Mouse (Mus musculus): Measurements from ENCODE around the gene Tmem17. TPM values are rescaled to one million over a fixed set of nuclear protein-coding genes. Genes with fewer than 3 reads are reported as not detected.

Tmem17 gene
- not detected in 2 replicates for total RNA-seq (2014; fragmentation: Nextera tagmentation)
- total RNA-seq (2017): 0.12 TPM in 1 of 2 replicates, not detected in the other
- not detected in 2 replicates for polyA plus RNA-seq (2012)

- TF ChIP-seq CTCF (IDR thresholded peaks at IDR 0.05; ENCODE audit: low read depth, low read length) (no peak), TAL1 (conservative IDR thresholded peaks at IDR 0.05; ENCODE audit: low read depth, low read length) (no peak), GATA2 (IDR thresholded peaks at IDR 0.05; ENCODE audit: borderline replicate concordance, low read depth, low read length) (no peak), GATA1 (IDR thresholded peaks at IDR 0.05; ENCODE audit: borderline replicate concordance, low read length) (no peak), POLR2AphosphoS5 (IDR thresholded peaks at IDR 0.05; ENCODE audit: insufficient replicate concordance, low read depth, low read length) (no peak)
- ATAC-seq (ENCODE audit: extremely low read depth, insufficient number of reproducible peaks, low FRiP score, poor library complexity, severe bottlenecking): no peak
- H3K9me3 ChIP-seq (replicated peaks): 0 out of 2 replicates have a peak, but pooled peaks cover 2% of the 10 kb centered on the region
- no peak for DNase-seq (ENCODE audit: low spot score)
- H3K27me3 ChIP-seq (ENCODE audit: insufficient read depth, low read length): peaks cover 8% of the 10 kb centered on the region; the same call in 1 of the 2 replicates
- no peak within 1 kb of the TSS for H3K4me3 ChIP-seq (ENCODE audit: low read depth, low read length)
- H3K36me3 ChIP-seq (replicated peaks): no peaks in the 10 kb centered on the region
- H3K4me1 ChIP-seq (ENCODE audit: insufficient read depth, low read depth, low read length): no peaks in the 10 kb centered on the region
Observed at GRCm38 (mm10) chr11:22512038-22513001, at the start of gene Tmem17. Gene Tmem17, plus strand, starts transcription at chr11:22512088.

- H3K4me1 ChIP-seq (ENCODE audit: insufficient read depth, low read depth, low read length): no peaks in the 10 kb centered on the region
- DNase-seq (ENCODE audit: low spot score): no peak
- ATAC-seq (ENCODE audit: extremely low read depth, insufficient number of reproducible peaks, low FRiP score, poor library complexity, severe bottlenecking): no peak
Observed at GRCm38 (mm10) chr11:22479836-22480619, 31.9 kb upstream of the Tmem17 start.

GRCm38 (mm10) chr11:22481639-22482361 lies 30.1 kb upstream of the Tmem17 start:
- TF ChIP-seq TAL1 (conservative IDR thresholded peaks at IDR 0.05; ENCODE audit: low read depth, low read length) (no peak), GATA1 (IDR thresholded peaks at IDR 0.05; ENCODE audit: borderline replicate concordance, low read length) (no peak), POLR2AphosphoS5 (IDR thresholded peaks at IDR 0.05; ENCODE audit: insufficient replicate concordance, low read depth, low read length) (no peak), GATA2 (IDR thresholded peaks at IDR 0.05; ENCODE audit: borderline replicate concordance, low read depth, low read length) (no peak), CTCF (IDR thresholded peaks at IDR 0.05; ENCODE audit: low read depth, low read length) (no peak)
- ATAC-seq (ENCODE audit: extremely low read depth, insufficient number of reproducible peaks, low FRiP score, poor library complexity, severe bottlenecking): no peak
- DNase-seq (ENCODE audit: low spot score): no peak
- H3K4me3 ChIP-seq (ENCODE audit: low read depth, low read length): no peak overlapping the region
- 0 out of 2 replicates have a peak, but pooled peaks cover 2% of the 10 kb centered on the region for H3K27me3 ChIP-seq (ENCODE audit: insufficient read depth, low read length)
- no peaks in the 10 kb centered on the region for H3K36me3 ChIP-seq (replicated peaks)
- H3K4me1 ChIP-seq (ENCODE audit: insufficient read depth, low read depth, low read length): no peaks in the 10 kb centered on the region
- H3K9me3 ChIP-seq (replicated peaks): no peaks in the 10 kb centered on the region

More at GRCm38 (mm10) chr11:22479836-22480619, 31.9 kb upstream of the Tmem17 start:
- Histone ChIP-seq H3K4me3 (ENCODE audit: low read depth, low read length) (no peak overlapping the region), H3K9me3 (replicated peaks) (no peaks in the 10 kb centered on the region), H3K36me3 (replicated peaks) (no peaks in the 10 kb centered on the region), H3K27me3 (ENCODE audit: insufficient read depth, low read length) (0 out of 2 replicates have a peak, but pooled peaks cover 2% of the 10 kb centered on the region)
- TF ChIP-seq CTCF (IDR thresholded peaks at IDR 0.05; ENCODE audit: low read depth, low read length) (no peak), GATA2 (IDR thresholded peaks at IDR 0.05; ENCODE audit: borderline replicate concordance, low read depth, low read length) (no peak), POLR2AphosphoS5 (IDR thresholded peaks at IDR 0.05; ENCODE audit: insufficient replicate concordance, low read depth, low read length) (no peak), TAL1 (conservative IDR thresholded peaks at IDR 0.05; ENCODE audit: low read depth, low read length) (no peak), GATA1 (IDR thresholded peaks at IDR 0.05; ENCODE audit: borderline replicate concordance, low read length) (no peak)

- no peak for ATAC-seq (ENCODE audit: extremely low read depth, insufficient number of reproducible peaks, low FRiP score, poor library complexity, severe bottlenecking)
Observed at GRCm38 (mm10) chr11:22482362-22482760, 29.5 kb upstream of the Tmem17 start.

GRCm38 (mm10) chr11:22493694-22494319 lies 18.1 kb upstream of the Tmem17 start:
- ATAC-seq (ENCODE audit: extremely low read depth, insufficient number of reproducible peaks, low FRiP score, poor library complexity, severe bottlenecking): no peak
- DNase-seq (ENCODE audit: low spot score): no peak
- no peaks in the 10 kb centered on the region for H3K27me3 ChIP-seq (ENCODE audit: insufficient read depth, low read length)
- no peaks in the 10 kb centered on the region for H3K9me3 ChIP-seq (replicated peaks)
- no peaks in the 10 kb centered on the region for H3K4me1 ChIP-seq (ENCODE audit: insufficient read depth, low read depth, low read length)
- no peaks in the 10 kb centered on the region for H3K36me3 ChIP-seq (replicated peaks)
- H3K4me3 ChIP-seq (ENCODE audit: low read depth, low read length): no peak overlapping the region
- no peak for TF ChIP-seq POLR2AphosphoS5 (IDR thresholded peaks at IDR 0.05; ENCODE audit: insufficient replicate concordance, low read depth, low read length)
- no peak for TF ChIP-seq GATA1 (IDR thresholded peaks at IDR 0.05; ENCODE audit: borderline replicate concordance, low read length)
- no peak for TF ChIP-seq TAL1 (conservative IDR thresholded peaks at IDR 0.05; ENCODE audit: low read depth, low read length)
- TF ChIP-seq GATA2 (IDR thresholded peaks at IDR 0.05; ENCODE audit: borderline replicate concordance, low read depth, low read length): no peak
- TF ChIP-seq CTCF (IDR thresholded peaks at IDR 0.05; ENCODE audit: low read depth, low read length): no peak

More at GRCm38 (mm10) chr11:22482362-22482760, 29.5 kb upstream of the Tmem17 start:
- Histone ChIP-seq H3K27me3 (ENCODE audit: insufficient read depth, low read length) (0 out of 2 replicates have a peak, but pooled peaks cover 2% of the 10 kb centered on the region), H3K4me3 (ENCODE audit: low read depth, low read length) (no peak overlapping the region), H3K36me3 (replicated peaks) (no peaks in the 10 kb centered on the region), H3K9me3 (replicated peaks) (no peaks in the 10 kb centered on the region), H3K4me1 (ENCODE audit: insufficient read depth, low read depth, low read length) (no peaks in the 10 kb centered on the region)
- TF ChIP-seq POLR2AphosphoS5 (IDR thresholded peaks at IDR 0.05; ENCODE audit: insufficient replicate concordance, low read depth, low read length) (no peak), GATA2 (IDR thresholded peaks at IDR 0.05; ENCODE audit: borderline replicate concordance, low read depth, low read length) (no peak), GATA1 (IDR thresholded peaks at IDR 0.05; ENCODE audit: borderline replicate concordance, low read length) (no peak), CTCF (IDR thresholded peaks at IDR 0.05; ENCODE audit: low read depth, low read length) (no peak), TAL1 (conservative IDR thresholded peaks at IDR 0.05; ENCODE audit: low read depth, low read length) (no peak)
- DNase-seq (ENCODE audit: low spot score): no peak
